Mouse (Mus musculus) lung, postnatal 0 days (tissue): ENCODE measurements around the gene Nkd1. TPM values are rescaled to one million over a fixed set of nuclear protein-coding genes. Genes with fewer than 3 reads are reported as not detected.

ENCODE experiments used
- ATAC-seq: fragments of 200-750 bp; cut with Nextera tagmentation; 2 replicates; pipeline ENCODE4 v1.8.0; 2017; ENCODE audit warnings: moderate library complexity
- DNase-seq: peaks from one replicate; pipeline ENCODE4 v3.0.0-alpha.2; 2016; ENCODE audit warnings: low spot score
- H3K27ac ChIP-seq: fragments of 300-500 bp; sonication (generic); 2 replicates; pipeline ENCODE4 v1.5.1; 2014; ENCODE audit warnings: antibody characterized with exemption, mild to moderate bottlenecking, low read length, mixed read lengths
- H3K27me3 ChIP-seq: fragments of 300-500 bp; sonication (generic); replicated peaks from 2 replicates; pipeline ENCODE4 v1.6.1; 2014; ENCODE audit warnings: low read length, mixed read lengths; ENCODE audit not compliant: insufficient read depth
- H3K36me3 ChIP-seq: fragments of 300-500 bp; sonication (generic); 2 replicates; pipeline ENCODE4 v1.6.1; 2014; ENCODE audit warnings: low read length, mixed read lengths; ENCODE audit not compliant: insufficient read depth
- H3K4me1 ChIP-seq: fragments of 300-500 bp; sonication (generic); 2 replicates; pipeline ENCODE4 v1.6.1; 2014; ENCODE audit warnings: antibody characterized with exemption, low read depth, low read length, mixed read lengths; ENCODE audit not compliant: insufficient read depth
- H3K4me2 ChIP-seq: fragments of 300-500 bp; sonication (generic); replicated peaks from 2 replicates; pipeline ENCODE4 v1.6.1; 2014; ENCODE audit warnings: low read depth, mild to moderate bottlenecking, low read length, moderate library complexity, mixed read lengths
- H3K4me3 ChIP-seq: fragments of 300-500 bp; sonication (generic); 2 replicates; pipeline ENCODE4 v1.5.1; 2014; ENCODE audit warnings: low read depth, low read length
- H3K9ac ChIP-seq: fragments of 300-500 bp; sonication (generic); replicated peaks from 2 replicates; pipeline ENCODE4 v1.6.1; 2014; ENCODE audit warnings: low read depth, mild to moderate bottlenecking
- H3K9me3 ChIP-seq: fragments of 300-500 bp; sonication (generic); 2 replicates; pipeline ENCODE4 v1.6.1; 2016; ENCODE audit warnings: low read length, mixed read lengths
- CTCF ChIP-seq: IDR thresholded peaks from 2 replicates; pipeline ENCODE4 v1.5.1; 2016; ENCODE audit warnings: antibody characterized with exemption, mild to moderate bottlenecking
- EP300 ChIP-seq: IDR thresholded peaks from 2 replicates; pipeline ENCODE4 v1.6.1; 2016; ENCODE audit warnings: antibody characterized with exemption, mild to moderate bottlenecking, control low read depth
- WGBS: fragments of 180-500 bp; shearing (Covaris S2); extraction: QIAGEN DNeasy Blood & Tissue Kit; methylation state at CpG from one replicate; pipeline ENCODE4 v1.1.7; 2014; 5-methylcytosine and 5-hydroxymethylcytosine counted together
- polyA plus RNA-seq: library from polyadenylated mRNA; unstranded; fragments of >200 nt; fragmentation: Nextera tagmentation; extraction: Ambion mirVana; gene quantifications from 2 replicates; pipeline ENCODE4 v1.2.1, GENCODE M21; 2015

Gene Nkd1
- polyA plus RNA-seq, 1 experiment from 2014 or later: 123 TPM

GRCm38 (mm10) chr8:88544677-88545076 lies 23.5 kb downstream of the Nkd1 start:
- Histone ChIP-seq H3K4me1 (peaks cover 13% of the 10 kb centered on the region), H3K27ac (no peak overlapping the region), H3K27me3 (no peaks in the 10 kb centered on the region), H3K4me2 (no peak overlapping the region), H3K9me3 (no peaks in the 10 kb centered on the region), H3K9ac (no peak overlapping the region), H3K36me3 (peaks cover 7% of the 10 kb centered on the region), H3K4me3 (no peak overlapping the region)
- peak; percentile 30 for DNase-seq
- no peak for TF ChIP-seq EP300
- TF ChIP-seq CTCF: no peak
- 83% methylated on average over 4 of the region's 4 CpGs for WGBS
- 0 out of 2 replicates have a peak, but pooled peaks have one; percentile 8 for ATAC-seq

- TF ChIP-seq EP300: no peak
- TF ChIP-seq CTCF: no peak
- H3K4me3 ChIP-seq: no peak overlapping the region
- no peaks in the 10 kb centered on the region for H3K27me3 ChIP-seq
- peaks cover 13% of the 10 kb centered on the region for H3K4me1 ChIP-seq
- H3K36me3 ChIP-seq: peaks cover 7% of the 10 kb centered on the region
- ATAC-seq (no peak), DNase-seq (no peak)
- no peak overlapping the region for H3K4me2 ChIP-seq
- H3K9ac ChIP-seq: no peak overlapping the region
- no peaks in the 10 kb centered on the region for H3K9me3 ChIP-seq
- WGBS: 98% methylated on average over 7 of the region's 7 CpGs
- H3K27ac ChIP-seq: peak overlapping the region; percentile 82
Measured at GRCm38 (mm10) chr8:88545441-88545840, 24.3 kb downstream of the Nkd1 start.

GRCm38 (mm10) chr8:88546032-88546732 lies 25.0 kb downstream of the Nkd1 start:
- peaks cover 7% of the 10 kb centered on the region for H3K36me3 ChIP-seq
- DNase-seq (peak; percentile 76), ATAC-seq (peak; percentile 84)
- H3K9me3 ChIP-seq: no peaks in the 10 kb centered on the region
- 42% methylated on average over 18 of the region's 18 CpGs for WGBS
- H3K4me1 ChIP-seq: peaks cover 13% of the 10 kb centered on the region
- H3K4me2 ChIP-seq: no peak overlapping the region
- no peak; the same call in 1 of the 2 replicates for TF ChIP-seq EP300
- no peak for TF ChIP-seq CTCF
- peak overlapping the region; percentile 82 for H3K27ac ChIP-seq
- no peaks in the 10 kb centered on the region for H3K27me3 ChIP-seq
- H3K4me3 ChIP-seq: no peak overlapping the region
- H3K9ac ChIP-seq: no peak overlapping the region

- H3K4me2 ChIP-seq: no peak overlapping the region
- H3K36me3 ChIP-seq: peaks cover 8% of the 10 kb centered on the region; the same call in 1 of the 2 replicates
- H3K9me3 ChIP-seq: no peaks in the 10 kb centered on the region
- ATAC-seq (peak; percentile 85), DNase-seq (peak; percentile 81)
- TF ChIP-seq EP300 (no peak), CTCF (no peak)
- H3K4me1 ChIP-seq: peaks cover 8% of the 10 kb centered on the region
- H3K9ac ChIP-seq: no peak overlapping the region
- H3K4me3 ChIP-seq: no peak overlapping the region
- peak overlapping the region; percentile 43 for H3K27ac ChIP-seq
- WGBS: 30% methylated on average over 4 of the region's 4 CpGs
- H3K27me3 ChIP-seq: no peaks in the 10 kb centered on the region
Measured at GRCm38 (mm10) chr8:88555669-88556068, 34.5 kb downstream of the Nkd1 start.

- Histone ChIP-seq H3K27me3 (no peaks in the 10 kb centered on the region), H3K4me3 (no peak overlapping the region), H3K36me3 (peaks cover 2% of the 10 kb centered on the region; the same call in 1 of the 2 replicates), H3K4me1 (peaks cover 16% of the 10 kb centered on the region), H3K9ac (no peak overlapping the region), H3K27ac (no peak overlapping the region), H3K4me2 (no peak overlapping the region), H3K9me3 (no peaks in the 10 kb centered on the region)
- TF ChIP-seq EP300 (no peak), CTCF (no peak)
- WGBS: 59% methylated on average over 6 of the region's 6 CpGs
- DNase-seq (no peak), ATAC-seq (no peak)
Measured at GRCm38 (mm10) chr8:88559985-88560473, 38.9 kb downstream of the Nkd1 start.

GRCm38 (mm10) chr8:88561402-88561801 lies 40.2 kb downstream of the Nkd1 start:
- Histone ChIP-seq H3K27ac (no peak overlapping the region), H3K4me1 (peaks cover 27% of the 10 kb centered on the region), H3K9me3 (no peaks in the 10 kb centered on the region), H3K4me2 (no peak overlapping the region), H3K27me3 (no peaks in the 10 kb centered on the region), H3K36me3 (no peaks in the 10 kb centered on the region), H3K9ac (no peak overlapping the region), H3K4me3 (no peak overlapping the region)
- TF ChIP-seq CTCF (no peak), EP300 (no peak)
- 56% methylated on average over 3 of the region's 3 CpGs for WGBS
- ATAC-seq (no peak), DNase-seq (no peak)
